Mouse (Mus musculus) mouse trophoblast stem cell (cell line): ENCODE data around the gene Apold1.

Experiments
- in situ Hi-C, 2 experiments: fragments of 300-500 bp; cut with MseI, MboI; formaldehyde crosslinking; loops; 2 replicates in 1 of 2; 3 replicates in 1 of 2; pipeline ENCODE4 v1.15.1; 2025

Gene Apold1

DNA sequence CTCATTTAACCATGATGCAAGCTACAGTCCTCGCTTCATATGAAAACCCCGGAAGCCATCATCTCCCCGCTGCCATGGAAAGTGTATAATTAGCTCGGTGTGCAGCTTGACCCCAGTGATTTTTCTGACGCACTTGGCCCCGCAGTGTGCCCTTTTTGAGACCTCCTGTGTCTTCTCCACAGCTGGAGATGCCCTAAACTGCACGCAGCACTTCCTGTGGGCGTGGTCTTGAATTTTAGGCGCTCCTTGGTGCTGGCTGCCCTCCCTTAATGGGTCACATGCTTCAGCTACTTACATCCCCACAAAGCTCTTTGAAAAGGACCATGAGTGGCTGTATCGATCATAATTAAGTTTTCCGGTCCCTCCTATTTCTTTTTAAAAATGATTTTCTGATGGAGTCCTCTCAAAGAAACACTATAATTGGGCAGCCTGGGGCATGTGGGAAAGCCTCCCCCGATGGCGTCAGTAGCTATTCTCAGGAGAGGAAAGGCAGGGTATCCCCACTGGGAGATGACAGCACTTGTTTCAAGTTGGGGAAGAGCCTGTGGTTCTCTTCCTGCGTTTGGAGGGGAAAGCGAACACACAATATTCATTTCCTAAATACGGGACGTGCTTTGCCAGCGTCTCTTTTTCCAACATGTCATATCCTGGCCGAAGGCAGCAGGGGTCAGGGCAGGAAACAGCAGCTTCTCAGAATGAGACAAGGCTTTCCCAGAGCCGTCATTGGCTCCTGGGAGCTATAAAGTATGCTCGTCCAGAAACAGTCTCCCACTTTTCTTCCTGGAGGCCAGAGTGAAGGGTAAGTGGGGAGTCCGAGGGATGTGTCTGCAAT lies at the start of gene Apold1:
Gene Apold1, plus strand, starts transcription at position 488 of the 832 bp plus-strand sequence.
- in situ Hi-C loops: no loop called here

DNA sequence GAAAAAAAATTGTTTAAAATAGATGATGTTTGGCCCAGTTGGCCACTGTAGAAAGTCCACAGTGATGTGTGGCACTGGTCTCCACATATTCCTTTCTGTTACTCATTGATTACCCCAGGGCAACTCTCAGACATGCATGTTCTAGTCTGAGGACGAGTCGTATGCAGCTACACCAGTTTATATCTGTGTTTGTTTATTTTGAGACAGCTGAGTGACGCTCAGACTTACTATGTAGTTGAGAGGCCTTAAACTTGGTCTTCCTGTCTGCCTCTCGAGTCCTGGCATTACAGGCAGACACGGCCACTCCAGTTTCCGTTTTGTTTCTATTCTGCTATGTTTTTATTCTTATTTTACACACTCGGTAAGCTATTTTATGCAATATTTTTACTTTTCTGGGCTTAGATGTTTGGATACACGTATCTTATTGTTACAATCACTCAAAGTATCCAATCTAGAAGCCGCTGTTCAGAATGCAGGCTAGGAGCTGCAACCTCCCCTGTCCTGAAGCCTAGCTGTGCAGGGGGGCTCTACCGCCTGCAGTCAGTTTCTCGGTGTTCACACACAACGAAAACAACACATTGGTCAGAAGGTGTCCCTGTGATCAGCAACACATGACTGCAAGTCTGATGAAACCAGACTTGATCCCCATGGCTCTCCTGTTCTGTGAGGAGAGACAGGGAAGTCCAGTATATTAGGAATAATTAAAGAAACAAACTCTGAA lies 48.9 kb upstream of the Apold1 start:
- in situ Hi-C loops: no loop called here

DNA sequence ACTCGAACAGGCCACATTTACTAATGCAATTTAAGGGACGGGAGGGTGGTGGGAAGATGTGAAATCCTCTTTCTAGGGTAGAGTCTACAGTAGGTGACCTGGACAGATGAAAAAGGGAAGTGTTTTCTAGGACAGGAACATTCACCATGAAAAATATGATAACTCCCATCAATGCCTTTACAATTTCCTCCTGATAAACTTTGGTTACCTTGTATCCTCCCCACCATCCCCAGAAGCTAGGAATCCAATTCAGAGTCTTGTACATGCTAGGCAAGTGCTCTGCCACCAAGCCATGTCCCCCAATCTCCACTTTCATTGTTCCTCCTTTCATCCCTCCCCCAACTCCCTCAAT lies 48.3 kb upstream of the Apold1 start:
- in situ Hi-C loops: no loop called here

DNA sequence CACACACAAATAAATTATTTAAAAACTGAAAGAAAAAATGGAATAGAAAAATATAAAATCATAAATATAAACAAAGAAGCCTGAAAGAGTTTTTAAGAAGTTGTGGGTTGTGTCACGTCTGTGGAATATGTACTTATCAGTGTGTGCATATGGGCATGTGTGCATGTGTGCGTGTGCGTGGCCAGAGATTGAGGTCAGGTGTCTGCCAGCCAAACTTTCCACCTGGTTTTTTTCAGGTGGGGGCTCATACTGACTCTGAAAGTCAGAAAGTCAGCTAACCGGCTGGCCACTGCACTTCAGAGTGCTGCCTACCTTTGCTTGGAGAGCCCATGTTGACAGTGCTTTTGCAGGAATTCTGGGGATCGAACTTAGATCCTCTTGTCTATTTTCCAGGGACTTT lies 47.2 kb upstream of the Apold1 start:
- in situ Hi-C loops: no loop called here

DNA sequence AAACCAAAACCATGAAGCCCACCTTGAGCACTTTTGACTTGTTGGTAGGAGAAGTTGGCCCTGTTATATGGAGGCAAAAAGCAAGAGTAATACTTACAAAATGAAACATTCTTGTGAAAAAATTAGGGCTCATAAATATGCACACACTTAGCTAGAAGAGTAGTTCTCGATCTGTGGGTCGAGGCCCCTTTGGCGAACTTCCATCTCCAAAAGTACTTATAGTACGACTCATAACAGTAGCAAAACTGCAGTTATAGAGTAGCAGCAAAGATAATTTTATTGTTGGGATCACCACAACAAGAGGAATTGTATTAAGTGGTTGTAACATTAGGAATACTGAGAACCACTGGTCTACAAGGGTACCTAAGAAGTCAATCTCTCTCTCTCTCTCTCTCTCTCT lies 41.7 kb upstream of the Apold1 start:
- in situ Hi-C loops: no loop called here

DNA sequence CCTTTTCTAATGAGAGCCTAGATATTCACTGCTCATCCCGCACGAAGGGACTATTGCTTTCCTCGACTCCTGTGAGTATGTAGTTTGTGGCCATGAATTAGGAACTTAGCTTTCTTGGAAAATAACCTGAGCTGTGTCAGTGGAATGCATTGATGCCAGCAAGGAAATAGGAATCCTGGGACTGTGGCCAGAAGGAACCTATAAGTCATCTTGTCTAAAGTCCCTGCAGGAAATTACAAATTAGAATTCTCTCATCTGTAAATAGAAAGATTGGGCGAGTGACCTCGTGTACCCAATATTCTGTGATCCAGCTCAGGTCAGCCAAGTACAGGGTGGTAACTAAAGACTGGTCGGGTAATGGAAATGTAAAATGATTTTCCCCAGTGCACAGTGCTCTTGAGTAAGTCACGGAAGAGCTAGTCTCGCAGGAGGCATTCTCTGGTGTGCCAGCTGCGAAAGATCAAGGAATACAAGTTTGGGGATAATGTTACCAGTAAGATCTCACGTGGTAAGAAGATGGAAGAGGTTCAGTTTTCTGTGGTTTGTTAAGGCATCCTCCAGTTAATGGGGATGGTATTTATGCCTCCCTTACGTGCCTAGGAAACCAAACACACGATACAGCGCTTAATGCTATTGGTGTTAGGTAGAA lies 37.6 kb upstream of the Apold1 start:
- in situ Hi-C loops: no loop called here

DNA sequence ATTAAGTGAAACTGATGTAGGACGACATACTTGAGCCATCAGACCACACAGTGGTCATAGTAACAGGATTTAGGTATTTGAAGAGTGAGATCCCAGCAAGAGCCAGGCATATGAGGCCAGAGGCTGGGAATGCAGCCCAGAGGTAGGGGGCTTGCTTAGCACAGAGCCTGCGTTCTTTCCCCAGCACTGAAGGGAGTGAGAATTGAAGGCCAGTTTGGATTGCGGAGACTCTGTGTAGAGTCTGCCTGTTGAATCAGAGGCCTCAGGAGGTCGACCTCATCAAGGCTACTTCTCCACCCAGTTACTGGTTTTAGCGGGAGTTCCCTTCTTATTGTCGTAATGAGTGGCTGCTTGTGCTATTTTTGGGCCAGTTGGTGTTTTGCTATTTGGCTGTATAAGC lies 35.5 kb upstream of the Apold1 start:
- in situ Hi-C loops: no loop called here

DNA sequence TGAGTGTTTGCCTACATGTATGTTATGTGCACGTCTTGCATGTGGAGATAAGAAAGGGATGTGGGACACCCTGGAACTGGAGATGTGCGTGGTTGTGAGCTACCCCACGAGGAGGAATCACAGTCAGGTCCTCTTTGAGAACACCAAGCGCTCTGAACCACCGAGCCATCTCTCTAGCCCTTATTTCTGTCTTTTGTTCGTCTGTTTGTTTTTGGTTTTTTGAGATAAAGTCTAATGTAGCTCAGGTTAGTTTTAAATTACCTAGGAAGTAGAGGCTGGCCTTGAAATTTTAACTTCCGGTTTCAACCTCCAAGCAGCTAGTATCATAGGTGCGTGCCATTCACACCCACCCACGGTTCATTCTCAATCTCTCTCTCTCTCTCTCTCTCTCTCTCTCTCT lies 34.7 kb upstream of the Apold1 start:
- in situ Hi-C loops: no loop called here

DNA sequence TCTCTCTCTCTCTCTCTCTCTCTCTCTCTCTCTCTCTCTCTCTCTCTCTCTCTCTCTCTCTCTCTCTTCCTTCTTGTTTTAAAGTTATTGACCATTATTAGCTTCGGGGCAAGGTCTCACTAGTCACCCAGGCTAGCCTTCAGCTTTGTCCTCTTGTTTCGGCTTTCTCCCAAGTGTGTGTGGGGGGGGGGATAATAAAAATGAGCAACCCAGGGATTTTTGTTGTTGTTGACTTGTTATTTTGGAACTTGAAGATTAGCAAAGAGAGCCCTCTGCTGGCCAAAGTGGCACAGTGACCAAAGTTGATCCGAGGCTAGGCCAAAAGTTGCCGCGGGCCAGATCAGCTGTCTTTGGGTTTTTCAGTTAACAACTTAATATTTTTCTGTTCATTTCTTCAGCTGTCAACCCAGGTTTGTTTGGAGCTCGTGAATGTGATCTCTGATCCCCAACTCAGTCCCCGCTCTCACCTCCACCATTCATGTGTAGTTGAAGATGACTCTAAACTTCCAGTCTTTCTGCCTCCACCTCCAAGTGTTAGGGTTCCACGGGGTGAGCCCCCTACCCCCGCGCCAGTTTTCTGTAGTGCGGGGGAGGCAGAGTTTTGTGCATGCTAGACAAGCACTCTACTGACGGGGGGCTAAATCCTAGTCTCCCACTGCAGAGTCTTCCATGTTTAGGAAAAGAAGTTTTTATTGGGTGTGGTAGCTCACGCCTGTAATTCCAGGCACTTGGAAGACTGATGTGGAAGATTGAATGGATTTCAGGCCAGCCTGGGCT lies 34.0 kb upstream of the Apold1 start:
- in situ Hi-C loops: no loop called here

DNA sequence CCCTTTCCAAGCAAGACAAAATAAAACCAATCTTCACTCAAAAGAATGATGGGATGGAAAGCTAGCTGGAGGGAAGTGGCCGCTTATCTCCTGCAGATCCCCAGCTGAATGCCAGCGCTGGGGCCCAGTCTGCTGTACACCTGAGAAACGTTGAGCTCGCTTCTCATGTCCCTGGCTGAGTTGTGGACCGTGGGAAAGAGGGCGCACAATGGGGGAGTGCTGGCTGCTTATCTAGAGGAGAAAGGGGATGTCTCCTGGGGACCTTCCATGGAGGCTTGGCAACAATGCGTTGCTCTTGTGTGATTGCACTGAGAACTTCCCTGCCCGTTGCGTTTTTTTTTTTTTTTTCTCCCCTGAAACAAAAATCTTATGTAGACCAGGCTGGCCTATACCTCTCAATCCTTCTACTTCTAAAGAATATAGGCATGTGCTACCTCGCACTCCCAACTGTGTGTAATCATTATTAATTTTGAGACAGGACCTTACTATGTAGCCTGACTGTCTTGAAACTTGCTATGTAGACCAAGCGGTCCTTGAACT lies 32.9 kb upstream of the Apold1 start:
- in situ Hi-C loops: no loop called here

DNA sequence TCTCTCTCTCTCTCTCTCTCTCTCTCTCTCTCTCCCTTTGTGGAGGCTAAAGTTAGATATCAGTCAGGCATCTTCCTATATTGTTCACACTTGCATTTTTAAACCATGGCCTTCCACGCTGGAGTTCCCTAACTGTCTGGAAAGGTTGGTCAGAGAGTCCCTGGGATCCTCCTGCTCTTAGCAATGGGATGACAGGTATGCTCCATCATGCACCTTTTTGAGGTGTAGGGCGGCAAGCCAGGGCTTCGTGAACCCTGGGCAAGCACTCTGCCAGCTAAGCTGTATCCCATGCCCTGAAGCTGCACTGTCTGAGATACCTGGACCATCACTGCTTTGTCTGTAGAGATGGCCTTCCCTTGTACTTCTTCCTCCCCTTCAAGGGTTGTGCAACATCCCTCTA lies 32.3 kb upstream of the Apold1 start:
- in situ Hi-C loops: no loop called here

DNA sequence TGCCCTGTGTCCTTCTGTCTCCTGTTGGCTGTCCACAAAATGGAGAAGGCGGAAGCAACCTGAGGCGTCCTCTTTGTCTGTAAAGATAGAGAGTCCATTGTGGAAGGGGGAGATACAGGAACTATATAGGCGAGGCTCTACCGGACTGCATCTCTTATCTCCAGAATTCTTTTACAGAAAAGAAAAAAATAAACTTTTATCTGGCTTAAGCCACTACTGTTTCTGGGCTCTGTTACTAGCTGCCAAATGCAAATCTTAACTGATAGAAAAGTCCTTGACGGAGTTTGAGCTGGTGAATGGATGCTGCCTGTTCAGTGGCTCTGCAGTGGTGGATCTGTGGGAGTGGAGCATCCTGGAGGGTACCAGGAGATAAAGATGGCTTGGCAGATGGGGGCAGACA lies 30.2 kb upstream of the Apold1 start:
- in situ Hi-C loops: loop anchor here in 1 of 2 experiments (5.0 kb wide), 1 partner anchor 74 kb away; no protein-coding TSS in a partner anchor

DNA sequence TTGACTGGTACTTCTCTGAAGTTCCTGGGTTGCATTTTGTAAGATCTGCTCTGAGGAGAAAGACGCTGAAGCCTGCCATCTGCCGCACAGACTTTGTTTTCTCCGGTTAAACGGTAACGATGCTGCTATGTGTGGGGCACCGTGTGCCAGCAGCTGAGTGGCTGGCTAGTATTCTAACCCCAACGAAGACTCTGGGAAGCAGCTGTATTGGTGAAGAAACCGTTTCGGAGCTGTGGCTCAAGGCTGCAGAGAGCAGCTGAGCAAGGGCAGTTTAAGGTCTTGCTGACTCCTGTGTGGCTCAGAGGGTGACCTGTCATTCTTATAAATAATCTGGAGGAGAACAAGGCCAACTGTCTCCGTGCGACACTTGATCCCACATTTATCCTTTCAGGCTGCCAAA lies 27.5 kb upstream of the Apold1 start:
- in situ Hi-C loops: loop anchor here in 1 of 2 experiments (5.0 kb wide), 1 partner anchor 77 kb away; no protein-coding TSS in a partner anchor

DNA sequence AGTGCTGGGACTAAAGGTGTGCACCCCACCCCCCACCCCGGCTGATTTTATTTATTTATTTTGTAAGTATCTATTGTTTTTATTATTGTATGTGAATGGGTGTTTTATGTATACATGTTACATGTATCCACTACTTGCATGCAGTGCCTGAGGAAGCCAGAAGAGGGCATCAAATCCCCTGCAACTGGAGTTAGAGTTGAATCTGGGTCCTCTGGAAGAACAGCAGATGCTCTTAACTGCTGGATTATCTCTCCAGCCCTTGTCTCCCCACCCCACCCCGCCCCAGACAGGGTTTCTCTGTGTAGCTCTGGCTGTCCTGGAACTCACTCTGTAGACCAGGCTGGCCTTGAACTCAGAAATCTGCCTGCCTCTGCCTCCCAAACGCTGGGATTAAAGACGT lies 25.1 kb upstream of the Apold1 start:
- in situ Hi-C loops: no loop called here

DNA sequence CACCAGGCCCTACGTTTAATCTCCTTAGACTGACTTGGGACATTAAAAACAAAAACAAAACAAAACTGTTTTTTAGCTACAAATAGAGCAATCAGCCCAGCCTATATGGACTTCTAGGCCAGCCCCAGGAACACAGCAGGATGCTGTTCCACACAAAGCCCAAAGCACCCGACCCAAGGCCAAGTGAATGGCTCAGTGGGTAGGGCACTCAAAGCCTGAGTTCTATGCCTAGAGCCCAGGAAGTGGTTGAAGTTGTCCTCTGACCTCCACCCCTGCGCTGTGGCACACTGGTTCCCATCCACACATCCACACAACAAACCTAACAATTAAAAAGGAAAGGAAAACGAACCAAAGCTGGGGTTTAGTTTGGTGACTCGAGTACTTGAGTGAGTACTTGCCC lies 20.2 kb upstream of the Apold1 start:
- in situ Hi-C loops: no loop called here

DNA sequence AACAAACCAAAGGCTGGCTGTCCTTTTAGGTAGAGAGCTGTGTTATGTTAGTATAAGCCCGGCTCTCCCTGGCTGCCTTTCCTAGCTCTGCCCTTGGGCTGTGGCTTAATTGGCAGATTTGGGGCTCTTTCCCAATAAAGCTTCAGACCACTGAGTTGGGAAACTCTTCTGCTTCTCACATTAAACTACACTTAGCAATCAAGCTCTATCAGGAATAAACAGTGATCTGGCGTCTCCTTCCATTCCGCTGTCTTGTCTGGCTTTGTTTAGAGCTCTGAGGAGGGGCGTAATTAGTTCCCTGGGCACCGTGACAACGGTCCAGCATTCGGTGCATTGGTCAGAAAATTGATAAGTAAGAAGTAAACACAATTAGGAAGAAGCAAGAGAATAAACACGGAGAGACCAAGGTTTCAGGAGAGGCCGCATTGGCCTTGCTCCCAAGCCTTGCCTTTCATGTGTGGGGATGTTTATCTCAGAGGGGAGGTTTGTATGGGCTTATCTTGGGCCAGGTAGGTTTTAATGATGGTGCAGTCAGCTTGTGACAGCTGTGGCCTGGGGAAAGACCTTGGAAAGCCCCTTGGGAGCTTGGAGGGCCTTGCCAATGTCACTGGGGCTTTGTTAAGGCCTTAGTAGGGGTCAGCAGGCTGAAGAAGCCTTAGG lies 19.5 kb upstream of the Apold1 start:
- in situ Hi-C loops: no loop called here

DNA sequence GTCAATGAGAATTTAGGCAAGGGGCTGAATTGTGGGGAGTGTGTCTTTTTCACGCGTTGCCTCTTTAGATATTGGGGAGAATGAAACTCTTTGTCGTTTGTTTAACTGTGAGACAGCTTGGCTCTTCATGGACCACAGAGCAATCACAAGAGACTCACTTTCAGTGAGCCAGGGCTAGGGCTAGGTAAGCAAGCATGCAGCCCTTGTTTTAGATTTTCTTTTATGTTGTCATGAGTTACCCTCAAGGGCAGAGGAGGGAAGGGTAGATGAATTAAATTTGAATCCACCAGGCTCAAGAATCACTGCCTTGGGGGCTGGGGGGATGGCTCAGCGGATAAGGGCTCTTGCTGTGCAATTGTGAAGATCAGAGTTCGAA lies 19.0 kb upstream of the Apold1 start:
- in situ Hi-C loops: no loop called here

DNA sequence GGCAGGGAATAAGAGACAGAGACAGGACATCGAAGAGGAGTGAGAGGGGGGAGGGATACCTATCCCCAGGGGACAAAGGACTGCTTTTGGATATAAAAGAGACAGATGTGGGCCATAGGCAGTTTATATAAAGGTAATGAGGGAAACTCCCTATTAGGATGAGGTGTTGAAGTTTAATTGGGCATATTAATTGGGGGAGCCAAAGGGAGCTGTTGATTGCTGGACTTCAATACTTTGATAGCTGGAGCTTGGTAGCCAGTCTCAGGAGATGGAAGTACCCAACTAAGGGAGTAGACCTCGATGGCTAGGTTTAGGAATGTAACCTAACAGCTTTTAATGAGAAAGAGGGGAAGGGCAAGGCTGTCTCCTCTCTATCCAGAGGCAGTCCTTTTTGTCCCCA lies 17.6 kb upstream of the Apold1 start:
- in situ Hi-C loops: no loop called here

DNA sequence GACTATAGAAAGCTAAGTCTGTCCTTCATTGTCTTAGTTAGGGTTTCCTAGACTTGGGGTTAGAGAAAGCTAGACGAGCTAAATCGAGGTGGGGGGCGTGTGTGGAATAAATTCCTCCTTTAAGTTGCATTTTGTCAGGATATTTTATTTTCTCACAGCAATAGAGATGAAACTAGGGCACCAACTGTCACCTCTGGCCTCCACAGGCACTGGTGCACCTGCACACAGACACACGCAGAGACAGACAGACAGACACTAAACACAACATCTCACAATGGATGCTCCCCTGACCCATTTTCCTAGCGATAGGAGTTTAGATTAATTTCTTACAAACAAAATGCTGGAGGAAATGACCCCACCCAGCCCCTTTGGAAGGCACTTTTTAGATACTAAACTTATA lies 14.8 kb upstream of the Apold1 start:
- in situ Hi-C loops: no loop called here

DNA sequence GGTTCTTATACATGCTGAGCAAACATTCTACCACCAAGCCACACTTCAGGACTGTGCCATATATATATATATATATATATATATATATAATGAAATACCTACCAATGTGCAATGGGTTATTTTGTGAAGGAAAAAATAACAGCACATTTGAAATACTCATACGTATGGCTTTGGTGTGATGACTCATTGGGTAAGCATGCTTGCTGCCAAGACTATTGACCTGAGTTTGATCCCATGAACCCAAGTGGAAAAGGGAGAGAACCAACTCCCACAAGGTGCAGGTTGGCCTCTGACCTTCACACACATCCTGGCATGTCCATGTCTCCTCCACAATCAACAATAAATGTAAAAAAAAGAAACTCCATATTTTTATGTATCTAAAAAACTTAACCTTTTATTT lies 13.2 kb upstream of the Apold1 start:
- in situ Hi-C loops: no loop called here

DNA sequence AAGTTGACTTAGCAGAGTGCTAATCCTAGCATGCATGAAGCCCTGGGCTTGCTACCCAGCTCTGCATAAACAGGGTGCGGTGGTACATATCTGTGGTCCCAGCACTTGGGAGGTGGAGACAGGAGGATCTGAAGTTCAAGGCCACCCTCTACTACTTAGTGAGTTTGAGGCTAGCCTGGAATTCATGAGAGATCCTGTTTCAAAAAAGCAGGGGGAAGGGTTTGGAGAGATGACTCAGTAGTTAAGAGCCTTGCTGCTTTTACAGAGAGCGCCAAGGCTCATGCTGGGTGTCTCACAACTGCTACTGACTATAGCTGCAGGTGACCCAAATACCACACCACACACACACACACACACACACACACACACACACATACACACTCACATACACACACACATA lies 12.0 kb upstream of the Apold1 start:
- in situ Hi-C loops: no loop called here
